Mouse (Mus musculus) activated CD4-positive, CD25-positive, alpha-beta regulatory T cell, adult 4 months (primary cell): ENCODE measurements around the gene Dusp9. TPM values are rescaled to one million over a fixed set of nuclear protein-coding genes. Genes with fewer than 3 reads are reported as not detected.

Experiments
- ATAC-seq: one replicate; pipeline ENCODE4 v1.8.0; 2017
- polyA plus RNA-seq, 2 experiments: library from polyadenylated mRNA; unstranded; fragments of 100-300 nt; shearing (Covaris generic); gene quantifications; one replicate each; pipeline ENCODE4 v1.2.1; 2017

Gene Dusp9
- polyA plus RNA-seq, 2 experiments from 2014 or later = 0.23 TPM; not detected in 1

DNA sequence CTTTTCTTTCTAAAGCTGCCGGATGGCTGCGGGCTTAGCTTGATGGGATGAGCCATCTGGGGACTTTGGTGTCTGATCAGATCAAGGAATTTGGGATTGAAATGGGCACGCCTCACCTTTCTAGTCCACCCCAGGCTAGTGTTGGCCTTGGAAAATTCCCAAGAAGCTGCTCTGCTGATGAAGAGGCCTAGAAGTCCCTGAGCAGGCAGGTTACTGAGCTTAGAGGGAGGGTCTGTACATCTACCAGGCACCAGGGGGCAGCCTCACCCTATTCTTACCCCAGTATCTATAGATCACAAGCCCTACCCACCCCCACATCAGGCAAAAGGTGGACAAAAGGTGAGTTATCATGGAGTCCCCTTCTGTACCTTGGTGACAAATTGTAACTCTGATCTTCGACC lies 32.8 kb downstream of the Dusp9 start:
- peak; percentile 82 for ATAC-seq

DNA sequence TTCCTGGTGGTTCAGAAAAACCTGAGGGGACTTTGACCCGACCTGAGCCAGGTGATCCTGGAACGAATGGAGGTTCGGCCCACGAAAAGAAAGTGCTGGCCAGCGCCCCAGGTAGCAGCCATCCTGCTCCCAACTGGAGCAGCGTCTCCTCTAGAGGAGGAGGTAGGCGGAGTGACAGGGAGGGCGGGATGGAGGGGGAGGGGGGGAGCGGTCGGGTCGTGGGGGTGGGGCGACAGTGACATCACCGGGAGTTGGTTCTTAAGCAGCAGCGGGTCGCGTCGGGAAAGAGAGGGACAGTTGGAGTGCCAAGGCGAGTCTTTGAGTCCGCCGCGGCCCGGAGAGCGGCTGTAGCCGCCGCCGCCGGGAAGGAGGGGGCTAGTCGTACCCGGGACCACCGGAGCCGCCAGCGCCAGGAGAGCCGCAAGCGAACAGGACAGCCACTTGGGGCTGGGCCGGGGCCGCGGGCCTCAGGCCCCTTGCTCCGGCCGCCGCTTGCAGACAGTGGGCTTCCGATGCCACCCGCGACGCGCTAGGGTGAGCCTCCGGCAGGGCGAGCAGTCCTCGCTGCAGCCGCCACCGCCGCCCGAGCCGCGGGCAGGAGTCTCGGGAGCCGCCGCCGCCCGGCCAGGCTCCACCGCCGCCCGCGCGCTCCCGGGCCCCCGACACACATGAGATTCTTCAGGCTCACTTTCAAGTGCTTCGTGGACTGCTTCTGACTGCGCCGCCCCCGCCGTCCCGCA lies 33.8 kb downstream of the Dusp9 start, which contains the start of gene Slc6a8:
Gene Slc6a8, plus strand, starts transcription at position 272 of the 740 bp plus-strand sequence.
- peak; percentile 14 for ATAC-seq

DNA sequence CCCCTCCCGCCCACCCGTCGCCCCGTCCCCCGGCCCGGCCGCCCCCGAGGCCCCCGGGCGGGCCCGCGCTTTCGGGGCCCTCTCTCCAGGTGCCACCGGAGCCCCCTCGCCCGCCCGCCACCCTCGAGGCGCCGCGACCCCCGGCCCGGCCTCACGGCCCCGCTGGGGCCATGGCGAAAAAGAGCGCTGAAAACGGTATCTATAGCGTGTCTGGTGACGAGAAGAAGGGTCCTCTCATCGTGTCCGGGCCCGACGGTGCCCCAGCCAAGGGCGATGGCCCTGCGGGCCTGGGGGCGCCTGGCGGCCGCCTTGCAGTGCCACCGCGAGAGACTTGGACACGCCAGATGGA lies 34.4 kb downstream of the Dusp9 start:
- ATAC-seq = no peak

DNA sequence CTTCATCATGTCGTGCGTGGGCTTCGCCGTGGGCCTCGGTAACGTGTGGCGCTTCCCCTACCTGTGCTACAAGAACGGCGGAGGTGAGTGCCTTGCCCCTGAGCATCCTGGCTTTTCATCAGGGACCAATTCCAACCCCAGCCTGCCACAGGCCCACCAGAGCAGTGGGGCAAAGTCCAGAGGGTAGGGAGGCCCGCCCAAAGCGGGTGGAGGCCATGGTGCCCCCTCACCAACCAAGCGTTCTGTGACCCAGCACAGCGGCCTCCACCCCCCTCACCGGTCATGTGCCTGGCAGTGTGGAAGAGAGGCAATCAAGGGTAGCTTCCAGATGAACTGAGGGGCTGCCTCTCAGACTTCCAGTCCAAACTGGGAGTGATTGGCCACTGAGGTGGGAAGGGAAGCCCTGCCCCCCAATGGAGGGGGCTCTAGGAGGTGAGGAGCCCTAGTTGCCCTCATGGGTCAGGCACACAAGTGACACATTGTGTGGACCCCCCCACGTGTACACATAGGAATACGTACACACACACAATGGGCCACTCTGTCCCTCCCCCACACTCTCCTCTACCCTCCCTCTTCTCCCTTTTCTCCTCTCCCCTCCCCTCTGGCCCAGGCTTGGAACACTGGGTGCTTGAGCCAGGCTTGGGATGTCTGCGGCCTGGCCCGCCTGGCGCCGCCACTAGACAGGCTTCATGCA lies 34.9 kb downstream of the Dusp9 start:
- ATAC-seq = no peak

DNA sequence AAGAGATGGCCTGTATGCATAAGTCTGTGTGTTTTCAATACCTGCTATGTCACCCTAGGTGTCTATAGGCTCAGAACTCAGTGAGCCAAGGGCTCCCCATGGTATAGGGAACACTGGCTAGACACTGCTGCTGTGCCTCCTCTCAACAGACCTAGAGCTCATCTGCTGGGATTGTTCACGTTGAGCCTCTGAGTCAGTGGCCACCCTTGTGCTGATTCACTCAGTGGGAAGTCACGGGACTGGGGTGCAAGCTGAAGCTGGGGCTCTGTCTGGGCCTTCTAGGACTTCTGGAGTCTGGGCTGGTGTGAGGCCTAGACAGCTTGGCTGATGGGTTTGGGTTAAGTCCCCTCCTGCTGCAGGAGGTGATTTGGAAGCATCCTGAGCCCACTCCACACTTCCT lies 36.0 kb downstream of the Dusp9 start:
- ATAC-seq = no peak

DNA sequence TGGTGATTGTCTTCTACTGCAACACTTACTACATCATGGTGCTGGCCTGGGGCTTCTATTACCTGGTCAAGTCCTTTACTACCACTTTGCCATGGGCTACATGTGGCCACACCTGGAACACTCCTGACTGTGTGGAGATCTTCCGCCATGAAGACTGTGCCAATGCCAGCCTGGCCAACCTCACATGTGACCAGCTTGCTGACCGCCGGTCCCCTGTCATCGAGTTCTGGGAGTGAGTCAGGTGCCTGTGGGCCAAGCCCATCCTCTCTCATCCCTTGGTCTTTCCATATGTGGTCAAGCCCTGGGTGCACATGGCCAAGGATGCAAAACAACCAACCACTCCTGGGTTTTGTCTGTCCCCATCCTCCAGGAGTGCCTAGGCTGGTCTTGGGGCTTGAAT lies 37.4 kb downstream of the Dusp9 start:
- no peak for ATAC-seq

DNA sequence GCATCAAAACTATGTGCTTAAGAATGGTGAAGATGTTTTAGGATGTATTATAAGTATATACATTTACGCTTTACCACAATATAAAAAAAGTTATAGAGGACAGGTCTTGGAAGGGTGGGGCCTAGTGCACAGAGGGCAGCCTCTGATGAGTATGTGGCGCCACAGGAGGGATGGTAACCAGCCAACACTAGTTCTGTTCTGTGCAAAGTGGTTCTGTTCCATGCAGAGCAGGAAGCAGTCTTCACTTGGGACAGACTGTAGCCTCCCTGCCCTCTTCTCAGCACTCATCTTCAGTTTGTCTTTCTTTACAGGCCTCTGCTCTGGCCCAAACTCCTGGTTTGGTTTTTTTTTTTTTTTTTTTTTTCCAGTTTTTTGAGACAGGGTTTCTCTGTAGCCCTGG lies 44.9 kb downstream of the Dusp9 start:
- ATAC-seq = no peak

DNA sequence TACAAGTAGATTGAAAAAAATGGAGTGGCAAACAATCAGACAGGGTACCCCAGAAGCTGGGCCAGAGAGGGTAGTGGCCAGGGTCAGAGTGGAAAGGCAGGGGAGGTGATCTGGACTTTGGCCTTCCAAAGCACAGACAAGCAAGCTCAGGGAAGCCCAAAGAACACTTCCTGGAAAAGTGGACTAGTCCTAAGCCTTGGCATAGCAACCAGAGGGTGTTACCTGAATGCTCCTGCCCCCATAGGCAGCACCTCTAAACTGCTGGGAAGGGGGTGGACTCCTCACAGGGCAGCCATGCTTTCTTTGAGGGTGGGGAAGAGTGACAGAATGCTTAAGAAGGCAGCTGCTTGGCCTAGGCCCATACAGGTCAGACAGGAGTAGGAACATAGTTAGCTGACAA lies 45.8 kb downstream of the Dusp9 start:
- no peak for ATAC-seq

DNA sequence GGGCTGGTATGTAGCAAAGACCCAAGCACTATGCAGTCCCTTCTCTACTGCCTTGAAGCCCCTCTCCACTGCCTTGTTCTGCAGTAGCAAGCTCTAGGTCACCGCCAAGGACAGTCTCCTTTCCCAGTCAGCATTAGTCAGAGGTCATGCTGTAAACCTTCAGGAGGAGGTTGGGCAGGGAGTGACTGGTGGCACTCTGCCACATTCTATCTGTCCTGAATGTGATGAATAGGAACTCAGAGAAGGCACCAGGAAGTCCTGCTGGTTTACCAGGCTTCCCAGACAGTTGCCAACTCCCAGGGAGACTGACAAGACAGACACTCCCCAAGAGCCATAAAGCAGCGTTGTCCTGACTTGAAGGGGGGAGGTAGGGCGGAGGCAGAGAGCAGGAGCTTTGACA lies 46.4 kb downstream of the Dusp9 start:
- ATAC-seq = no peak

DNA sequence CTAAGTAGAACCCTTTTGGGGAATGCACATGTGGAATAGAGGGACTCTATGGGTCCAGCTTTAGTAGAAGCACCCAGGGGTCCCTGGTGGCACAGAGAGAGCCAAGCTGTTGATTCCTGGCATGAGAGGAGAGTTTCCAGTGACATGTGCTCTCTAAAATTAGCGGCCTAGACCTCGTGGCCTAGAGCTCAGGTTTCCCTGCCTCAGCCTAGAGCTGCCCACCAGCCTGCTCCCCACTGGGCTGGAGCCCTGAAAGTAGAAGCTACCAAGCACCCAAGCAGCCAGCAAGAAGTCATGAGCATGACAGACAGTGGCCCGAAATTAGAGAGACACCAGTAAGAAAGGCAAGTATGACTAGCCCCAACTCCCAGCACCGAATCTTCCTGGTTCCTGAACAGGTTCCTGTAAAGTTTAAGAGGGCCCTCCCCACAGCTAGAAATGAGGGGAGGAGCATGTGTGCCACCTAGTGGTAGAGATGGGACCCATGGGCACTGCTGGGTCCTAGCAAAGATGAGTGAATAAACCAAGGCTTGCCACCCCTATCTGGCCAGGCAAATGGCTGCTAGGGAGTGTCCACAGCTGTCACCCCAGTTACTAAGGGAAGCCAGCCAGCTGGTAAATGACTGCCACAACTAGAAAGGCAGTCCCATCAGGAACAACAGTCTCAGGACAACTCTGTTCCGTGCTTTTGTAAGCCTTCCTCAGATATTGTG lies 51.9 kb downstream of the Dusp9 start:
- ATAC-seq = peak; percentile 32

Other genes with a start within 250 kb of the Dusp9 start
- not detected for gene Gm18336, start 240.7 kb upstream of the Dusp9 start, polyA plus RNA-seq
- under 1 TPM; 0.09 to 0.22 TPM for gene Zfp92, start 228.3 kb upstream of the Dusp9 start, polyA plus RNA-seq
- not detected for gene Trex2, start 204.1 kb upstream of the Dusp9 start, polyA plus RNA-seq
- gene Haus7, start 180.4 kb upstream of the Dusp9 start, polyA plus RNA-seq = 10 to 100 TPM; 33.0 to 34.5 TPM
- not detected for gene Bgn, start 155.8 kb upstream of the Dusp9 start, polyA plus RNA-seq
- gene Atp2b3, start 136.3 kb upstream of the Dusp9 start, polyA plus RNA-seq = not detected
- 1 to 10 TPM in 1 of 2 experiments, not detected in 1; 1.8 TPM for gene Pnck, start 20.7 kb downstream of the Dusp9 start, polyA plus RNA-seq
- gene Slc6a8, start 33.7 kb downstream of the Dusp9 start, polyA plus RNA-seq = under 1 TPM; 0.36 to 0.61 TPM
- gene Bcap31, start 76.8 kb downstream of the Dusp9 start, polyA plus RNA-seq = 100 to 1,000 TPM; 270 to 336 TPM
- gene Abcd1, start 77.2 kb downstream of the Dusp9 start, polyA plus RNA-seq = 10 to 100 TPM; 22.3 to 34.1 TPM
- not detected for gene Plxnb3, start 117.7 kb downstream of the Dusp9 start, polyA plus RNA-seq
- 1 to 10 TPM in 1 of 2 experiments, not detected in 1; 1.7 TPM for gene Srpk3, start 135.0 kb downstream of the Dusp9 start, polyA plus RNA-seq
- 100 to 1,000 TPM; 167 to 173 TPM for gene Idh3g, start 147.5 kb downstream of the Dusp9 start, polyA plus RNA-seq
- gene Ssr4, start 147.6 kb downstream of the Dusp9 start, polyA plus RNA-seq = 100 to 1,000 TPM; 233 to 244 TPM
- gene Pdzd4, start 185.6 kb downstream of the Dusp9 start, polyA plus RNA-seq = under 1 TPM; 0.11 to 0.13 TPM